Mouse (Mus musculus) layer of hippocampus, adult 11-12 months (tissue): ENCODE data around the gene Nhs.

ENCODE experiments used
- DNase-seq: peaks from one replicate; pipeline ENCODE4 v3.0.0; 2022; ENCODE audit warnings: low spot score

Nhs gene

GRCm38 (mm10) chrX:161940696-161941095 lies 218.8 kb downstream of the Nhs start:
- DNase-seq = no peak

DNA sequence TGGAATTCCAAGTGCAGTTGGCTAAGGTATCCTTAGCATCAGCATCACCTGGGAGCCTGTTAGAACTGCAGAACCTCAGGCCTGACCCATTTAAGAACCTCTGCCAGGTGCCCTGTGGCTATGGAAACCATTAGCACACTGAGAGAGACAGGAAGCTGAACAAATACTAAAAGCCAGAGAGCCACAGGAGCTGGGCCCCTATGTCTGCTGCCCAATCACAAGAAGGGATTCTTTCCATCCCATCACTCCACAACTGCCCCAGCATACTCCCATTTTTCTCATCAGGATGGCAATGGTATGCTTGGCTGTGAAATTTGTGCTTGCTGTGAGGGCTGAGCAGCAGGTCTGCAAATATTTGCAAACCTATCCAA lies 232.9 kb downstream of the Nhs start:
- DNase-seq = no peak

DNA sequence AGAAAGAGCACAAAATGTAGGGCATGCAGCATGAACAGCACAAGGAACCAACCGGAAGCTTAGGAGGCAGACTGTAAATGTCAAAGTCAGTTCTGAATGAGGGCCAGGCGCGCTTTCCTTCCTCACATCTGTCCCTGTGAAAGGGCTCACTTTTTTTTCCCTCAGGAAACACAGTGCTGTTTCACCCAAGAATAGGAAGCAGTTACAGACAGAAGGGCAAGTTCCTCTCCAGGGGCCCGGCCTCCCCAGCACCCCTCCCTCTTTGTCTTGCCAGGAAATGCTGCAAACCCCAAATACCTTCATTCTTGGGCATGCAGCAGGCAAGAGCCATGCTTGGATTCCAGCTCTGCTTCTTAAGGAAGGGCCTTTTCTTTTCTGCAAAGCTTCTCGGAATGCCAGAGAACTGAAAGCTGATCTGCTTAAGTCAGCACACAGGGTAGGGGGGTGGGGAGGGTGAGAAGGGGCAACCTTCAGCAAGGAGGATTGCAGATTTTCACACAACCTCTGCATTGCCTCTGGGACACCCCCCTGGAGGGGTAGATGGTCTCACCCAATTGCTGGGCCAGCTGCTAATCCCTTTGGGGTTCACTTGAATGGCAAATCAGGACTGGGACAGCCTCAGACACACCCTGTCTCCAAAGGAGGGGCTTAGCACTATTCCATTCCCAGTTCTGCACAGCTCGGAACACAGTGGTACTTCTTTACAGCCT lies 233.4 kb downstream of the Nhs start:
- DNase-seq = no peak

DNA sequence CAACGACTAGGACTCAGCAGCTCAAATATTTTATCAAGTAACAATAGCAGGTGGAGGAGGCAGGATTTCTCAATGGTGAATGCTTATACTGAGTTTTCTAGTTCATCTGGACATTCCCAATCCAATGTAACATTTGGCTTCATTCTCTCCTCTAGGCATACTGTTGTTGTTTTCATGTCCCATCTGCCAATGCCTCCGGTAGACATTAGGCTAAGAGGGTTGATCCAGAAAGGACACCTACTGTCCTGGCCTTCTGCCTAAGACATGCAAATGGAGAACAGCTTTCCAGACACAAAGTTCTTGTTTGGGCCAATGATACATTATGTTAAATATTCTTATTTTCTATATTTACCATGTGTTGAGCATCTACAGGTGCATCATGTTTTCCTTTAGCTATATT lies 236.9 kb downstream of the Nhs start:
- no peak for DNase-seq

DNA sequence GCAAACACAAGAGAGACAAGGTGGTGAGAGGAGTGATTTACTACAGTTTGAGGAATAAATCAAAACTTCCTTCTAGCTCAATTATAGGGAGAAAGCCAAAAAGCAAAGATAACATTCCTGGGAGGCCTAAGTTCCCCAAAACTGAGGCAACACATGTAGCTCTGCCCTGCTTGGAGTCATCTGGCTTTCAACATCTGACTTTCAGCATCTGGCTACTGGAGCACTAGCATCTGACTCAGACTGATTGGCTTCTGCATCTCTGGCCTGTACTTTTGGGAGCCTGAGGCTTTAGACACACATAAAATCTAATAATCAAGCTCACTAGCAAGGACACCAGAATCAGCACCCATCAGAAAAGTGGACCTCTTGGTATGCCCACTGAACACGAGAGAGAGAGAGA lies 237.9 kb downstream of the Nhs start:
- no peak for DNase-seq

DNA sequence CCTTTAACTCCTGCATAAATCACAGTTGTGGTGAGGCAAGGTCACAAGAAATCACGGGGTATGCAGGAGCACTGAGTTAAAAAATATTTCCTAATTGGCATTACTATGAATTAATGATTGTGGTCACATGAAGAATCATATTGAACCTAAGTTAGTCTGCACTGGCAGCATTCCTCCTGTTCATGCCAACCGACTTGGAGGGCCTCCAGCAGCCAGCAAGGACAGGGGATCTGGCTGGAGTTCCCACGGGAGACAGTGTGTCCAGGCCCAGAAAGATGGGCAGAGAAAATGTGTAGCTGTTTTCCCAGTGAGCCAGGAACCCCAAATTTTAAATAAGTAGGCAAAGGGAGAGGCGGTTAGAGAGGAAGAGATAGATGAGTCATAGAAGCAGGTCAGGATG lies 249.6 kb downstream of the Nhs start:
- no peak for DNase-seq

DNA sequence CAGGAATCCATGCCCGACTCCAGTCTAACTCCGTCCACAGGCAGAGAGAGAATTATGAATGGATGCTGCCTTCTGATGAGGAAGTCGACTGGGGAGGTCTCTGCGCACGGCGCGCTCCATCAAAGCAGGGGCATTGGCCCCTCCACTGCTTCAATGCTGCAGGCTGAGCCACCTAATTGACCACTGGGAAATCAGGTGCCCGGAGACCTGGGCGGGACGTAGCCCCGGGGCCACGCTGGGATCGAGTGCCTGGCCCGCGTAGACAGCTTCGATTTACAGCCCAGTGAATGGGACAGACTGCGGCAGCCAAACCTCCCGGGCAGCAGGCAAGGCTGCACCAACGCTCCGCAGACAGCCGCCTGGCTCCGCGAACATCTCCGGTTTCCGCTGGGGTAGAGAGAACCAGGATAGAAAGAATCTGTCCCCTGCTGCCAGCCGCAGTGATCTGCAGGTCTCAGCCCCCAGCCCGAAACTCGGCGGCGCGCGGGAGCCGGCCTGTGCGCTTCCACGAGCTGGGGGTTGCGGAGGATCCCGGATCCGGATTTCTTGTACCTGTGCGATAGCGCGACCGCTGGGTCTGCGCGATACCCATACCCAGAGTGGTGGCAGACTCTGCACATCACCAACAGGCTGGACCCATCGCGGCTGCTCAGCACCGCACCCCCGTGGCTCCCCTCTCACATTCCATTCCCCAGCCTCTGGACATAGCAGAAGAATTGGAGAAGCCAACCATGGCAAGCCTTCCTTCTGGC lies 250.7 kb downstream of the Nhs start:
- DNase-seq = no peak

DNA sequence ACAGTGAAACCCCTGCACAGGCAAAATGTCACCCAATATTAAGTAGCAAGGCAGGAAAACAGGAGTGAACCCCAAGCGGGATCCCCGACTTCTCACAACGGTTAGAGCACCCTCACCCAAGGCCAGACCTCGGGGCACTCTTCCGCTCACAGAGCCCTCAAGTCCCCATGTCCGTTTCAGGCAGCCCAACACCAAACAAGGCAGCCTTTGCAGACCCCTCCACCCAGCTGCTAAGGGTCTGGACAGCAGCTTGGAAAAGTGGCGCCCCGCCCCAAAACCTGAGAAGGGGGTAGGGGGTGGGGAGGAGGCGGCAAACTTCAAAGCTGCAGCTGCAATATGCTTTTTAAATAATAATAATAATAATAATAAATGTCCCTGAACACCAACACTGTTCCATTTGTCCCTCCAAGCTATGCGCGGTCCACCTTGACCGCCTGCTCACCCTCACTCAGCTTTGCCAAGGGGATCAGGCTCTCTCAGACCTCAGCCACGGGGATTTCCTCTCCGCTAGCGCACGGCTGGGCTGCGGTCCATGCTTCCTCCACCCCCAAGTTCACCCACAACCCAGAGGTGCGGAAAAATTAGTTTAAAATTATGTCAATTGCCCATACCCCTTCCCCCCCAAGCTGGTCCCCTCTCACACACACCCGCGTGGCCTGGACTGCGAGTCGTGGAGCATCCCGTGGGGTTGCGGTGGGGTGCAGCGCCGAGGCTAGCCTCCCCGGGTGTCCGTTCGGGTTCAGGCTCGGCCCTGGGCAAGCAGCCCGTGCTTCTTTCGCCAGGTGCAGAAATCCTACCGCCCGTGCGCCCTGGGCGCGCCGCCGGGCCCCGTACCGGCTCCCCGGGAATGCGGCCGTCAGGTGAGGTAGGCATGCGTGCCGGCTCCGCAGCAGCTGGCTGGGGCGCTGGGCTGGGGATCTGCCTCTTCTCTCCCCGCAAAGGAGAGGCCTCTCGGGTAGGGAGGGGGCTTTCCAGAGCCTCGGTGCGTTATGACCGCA lies 251.6 kb downstream of the Nhs start:
- DNase-seq = no peak

DNA sequence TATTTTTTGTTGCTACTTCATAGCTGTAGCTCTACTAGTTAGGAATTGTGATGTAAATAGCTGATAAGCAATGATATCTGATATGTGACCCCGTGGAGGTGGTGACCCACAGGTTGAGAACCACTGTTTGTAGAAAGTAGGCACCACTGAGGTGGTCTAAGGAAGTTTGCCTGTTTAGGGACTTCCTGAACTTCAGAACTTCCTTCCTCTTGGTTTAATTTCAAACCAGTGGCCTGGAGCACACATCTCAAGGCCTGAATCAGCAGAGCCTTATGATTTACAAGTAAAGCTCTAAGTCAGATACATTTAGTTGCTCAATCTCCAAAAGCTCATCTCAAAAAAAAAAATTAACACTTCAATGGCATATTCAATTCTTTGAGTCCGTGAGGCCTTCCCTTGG lies 265.1 kb downstream of the Nhs start:
- no peak for DNase-seq

DNA sequence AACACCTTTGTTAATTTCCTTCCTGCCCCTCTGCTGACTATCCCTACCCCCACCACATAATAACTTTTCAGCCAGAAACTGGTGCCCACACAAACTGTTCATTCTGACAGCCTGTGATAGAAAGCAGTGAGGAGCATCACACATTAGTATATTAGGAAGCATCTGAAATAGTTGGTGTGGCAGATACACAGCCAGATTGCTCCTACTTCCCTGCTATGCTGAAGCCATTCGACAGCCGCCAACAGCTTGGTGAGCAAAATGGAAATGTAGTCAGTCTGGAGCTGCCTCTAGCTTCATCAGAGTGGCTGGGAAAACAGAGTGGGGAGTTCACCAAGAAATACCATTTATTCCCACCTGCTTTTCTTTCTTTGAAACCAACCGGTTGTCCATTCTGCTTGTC lies 275.9 kb downstream of the Nhs start:
- peak; percentile 12 for DNase-seq

DNA sequence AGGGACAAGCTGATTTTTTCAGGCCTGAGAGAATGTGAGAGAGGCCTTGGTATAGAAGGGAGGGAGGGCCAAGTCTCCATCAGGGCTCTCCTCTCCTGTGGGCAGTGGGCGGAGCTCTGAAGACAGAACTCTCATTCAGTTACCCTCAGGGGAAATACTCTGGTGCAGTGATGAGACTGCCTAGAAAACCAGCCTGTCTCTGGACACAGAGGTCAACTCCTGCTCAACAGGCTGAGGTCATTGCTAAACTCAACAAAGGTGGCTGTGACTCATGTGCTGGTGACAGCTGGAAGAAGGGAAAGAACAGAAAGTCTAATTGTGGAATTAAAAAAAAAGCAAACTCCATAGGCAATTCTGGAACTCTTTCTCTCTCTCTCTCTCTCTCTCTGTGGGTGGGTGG lies 282.4 kb downstream of the Nhs start:
- no peak for DNase-seq

GRCm38 (mm10) chrX:161873511-161873910 lies 286.0 kb downstream of the Nhs start:
- no peak for DNase-seq

GRCm38 (mm10) chrX:161871306-161871705 lies 288.2 kb downstream of the Nhs start:
- no peak for DNase-seq

- DNase-seq = no peak
Measured at GRCm38 (mm10) chrX:161855630-161856029, 303.9 kb downstream of the Nhs start.

GRCm38 (mm10) chrX:161853626-161854312 lies 305.8 kb downstream of the Nhs start:
- DNase-seq = peak; percentile 6

DNA sequence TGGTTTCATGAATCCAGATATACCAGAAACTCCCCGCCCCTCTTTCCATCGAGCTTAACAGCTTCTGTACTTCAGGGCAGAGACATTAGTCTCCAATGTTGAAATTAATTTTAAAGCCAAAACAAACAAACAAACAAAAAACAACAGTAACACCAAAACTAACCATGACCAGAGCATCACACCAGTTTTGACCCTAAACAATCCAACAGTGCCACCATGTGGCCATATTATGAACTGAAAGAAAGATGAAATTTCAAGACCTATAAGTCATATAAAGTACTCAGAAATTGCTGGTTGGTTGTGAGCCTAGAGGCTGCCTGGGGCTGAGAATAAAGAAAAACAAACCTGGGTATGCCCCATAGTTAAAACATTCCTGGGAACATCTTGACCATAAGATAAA lies 333.3 kb downstream of the Nhs start:
- peak; percentile 24 for DNase-seq

- DNase-seq = peak; percentile 13
Measured at GRCm38 (mm10) chrX:161790182-161790581, 369.3 kb downstream of the Nhs start.
